Comparison of ENCODE assay signal across 8 mouse cellular contexts in the genomic region with DNA sequence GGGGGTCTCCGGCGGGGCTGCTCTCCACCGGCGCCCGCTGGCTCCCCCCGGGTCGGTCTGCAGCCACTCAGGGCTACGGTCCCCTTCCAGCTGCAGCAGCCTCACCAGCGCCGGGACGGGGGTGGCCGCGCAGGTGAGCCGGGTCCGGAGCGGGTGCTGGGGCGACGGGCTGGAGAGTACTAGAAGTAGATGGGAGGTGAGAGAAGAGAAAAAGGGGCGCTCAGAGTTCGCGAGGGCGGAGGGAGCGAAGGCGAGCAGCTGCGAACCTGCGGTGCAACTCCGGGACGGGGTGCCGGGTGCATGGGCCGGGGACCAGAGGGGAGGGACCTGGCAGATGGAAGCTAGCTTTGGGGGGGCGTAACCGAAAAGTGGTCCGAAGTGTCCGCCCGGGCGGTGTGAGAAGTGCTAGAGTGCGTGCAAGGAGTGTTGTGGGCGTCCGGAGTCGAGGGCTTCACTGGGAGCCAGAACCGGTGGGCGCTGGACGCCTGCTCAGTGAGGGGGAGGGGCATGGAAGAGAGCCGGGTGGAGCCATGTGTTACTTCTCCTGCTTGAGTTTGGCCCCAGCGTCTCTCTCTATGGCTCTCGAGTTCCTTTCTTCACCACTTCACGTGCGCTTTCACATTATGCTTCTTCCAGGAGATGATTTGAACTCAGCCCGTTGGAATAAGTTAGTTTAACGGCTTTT. TPM values are rescaled to one million over a fixed set of nuclear protein-coding genes. Genes with fewer than 3 reads are reported as not detected.
DNase-seq lines count a peak whose midpoint lies in the region; ATAC-seq and TF ChIP-seq lines count a peak whose summit lies in the region.

No protein-coding gene starts in this region.

- H3K27me3 ChIP-seq in forebrain, embryonic 14.5 days (replicated peaks; ENCODE audit: control insufficient read depth, insufficient read depth, low read length): no peaks in the 10 kb centered on the region

- intact Hi-C loops in heart, postnatal 36 days (cut with DNase I): loop anchor here (2.0 kb wide), 1 partner anchor 48 kb away; a partner anchor contains a TSS

- H3K4me1 ChIP-seq in forebrain, embryonic 14.5 days (ENCODE audit: control insufficient read depth, insufficient read depth, low read length): peaks cover 8% of the 10 kb centered on the region; the same call in 1 of the 2 replicates

- peak; percentile 60 to 63 for DNase-seq in CD8-positive naive resting alpha-beta T cell, adult 2 months (ENCODE audit: low read depth in 2 of 2, low spot score in 2 of 2)
- DNase-seq in adrenal gland, postnatal 14 days: peak; percentile 71
- peak; percentile 57 for DNase-seq in forebrain, embryonic 14.5 days (ENCODE audit: low spot score)
- peak; percentile 57 to 77 for DNase-seq in heart, postnatal 36 days
- DNase-seq in layer of hippocampus, adult 2 months (ENCODE audit: low spot score in 2 of 2): peak in 1 of 2 experiments; percentile 21
- peak; percentile 83 for DNase-seq in lung, postnatal 36 days
- peak; percentile 61 for DNase-seq in ovary, postnatal 36 days (ENCODE audit: low spot score)
- peak; percentile 71 to 80 for DNase-seq in thymus, postnatal 36 days

- peak overlapping the region; percentile 81 for H3K4me3 ChIP-seq in forebrain, embryonic 14.5 days (ENCODE audit: low read depth, low read length)
- peak overlapping the region; percentile 83 for H3K4me3 ChIP-seq in layer of hippocampus, adult 2 months

- under 1% methylated on average over 46 of the region's 50 CpGs for WGBS in forebrain, embryonic 14.5 days

- H3K27ac ChIP-seq in forebrain, embryonic 14.5 days (ENCODE audit: low read depth, low read length): no peak overlapping the region
- H3K27ac ChIP-seq in layer of hippocampus, adult 2 months: peak overlapping the region; percentile 74

- H3K9ac ChIP-seq in forebrain, embryonic 14.5 days (ENCODE audit: low read length): peak overlapping the region; percentile 77

- no peaks in the 10 kb centered on the region for H3K36me3 ChIP-seq in forebrain, embryonic 14.5 days (ENCODE audit: control insufficient read depth, insufficient read depth, low read length)

- peak overlapping the region; percentile 88 for H3K4me2 ChIP-seq in forebrain, embryonic 14.5 days (ENCODE audit: low read length)

- ATAC-seq in forebrain, embryonic 14.5 days: peak; percentile 78

- no peak for TF ChIP-seq CTCF in layer of hippocampus, adult 2 months (conservative IDR thresholded peaks at IDR 0.05)

- H3K9me3 ChIP-seq in forebrain, embryonic 14.5 days (replicated peaks; ENCODE audit: control insufficient read depth, low read length): no peaks in the 10 kb centered on the region

RNA-seq across cellular contexts. Expression of a gene that starts 0.5 kb away (rescaled TPM):
- 20.2 and 21.4 TPM in 2 replicates for total RNA-seq in adrenal gland, postnatal 14 days (2021)
- 3.3 and 4.0 TPM in 2 replicates for polyA plus RNA-seq in forebrain, embryonic 14.5 days (2014; fragmentation: Nextera tagmentation; extraction: Ambion mirVana)
- total RNA-seq in heart, postnatal 36 days (2021): 10 to 100 TPM in 1 of 2 experiments, 1 to 10 TPM in 1; 7.0 to 10.3 TPM
- 1 to 10 TPM; 4.1 to 6.0 TPM for total RNA-seq in layer of hippocampus, adult 2 months (2021)

RNA-seq across cellular contexts. Expression of a gene that starts 27.2 kb away (rescaled TPM):
- total RNA-seq in adrenal gland, postnatal 14 days (2021): 48.5 and 50.7 TPM in 2 replicates
- polyA plus RNA-seq in forebrain, embryonic 14.5 days (2014; fragmentation: Nextera tagmentation; extraction: Ambion mirVana): 66.5 and 68.0 TPM in 2 replicates
- 10 to 100 TPM; 27.5 to 32.3 TPM for total RNA-seq in heart, postnatal 36 days (2021)
- total RNA-seq in layer of hippocampus, adult 2 months (2021): 10 to 100 TPM; 83.3 to 85.7 TPM

RNA-seq across cellular contexts. Expression of a gene that starts 47.2 kb away (rescaled TPM):
- 51.0 and 62.2 TPM in 2 replicates for total RNA-seq in adrenal gland, postnatal 14 days (2021)
- 168 and 174 TPM in 2 replicates for polyA plus RNA-seq in forebrain, embryonic 14.5 days (2014; fragmentation: Nextera tagmentation; extraction: Ambion mirVana)
- total RNA-seq in heart, postnatal 36 days (2021): 10 to 100 TPM; 35.7 to 37.6 TPM
- 10 to 100 TPM; 64.4 to 69.2 TPM for total RNA-seq in layer of hippocampus, adult 2 months (2021)
